Mouse (Mus musculus) embryonic facial prominence, embryonic 15.5 days (tissue): ENCODE data around the gene Smok2a. TPM values are rescaled to one million over a fixed set of nuclear protein-coding genes. Genes with fewer than 3 reads are reported as not detected.
A peak's percentile ranks its signal among the peaks of the same experiment; 100 is the strongest.
"Not testable (repeated sequence)": the region's sequence is repeated elsewhere in the genome, so short reads cannot be mapped to it uniquely, and the experiment has no call there.

Source experiments
- ATAC-seq: fragments of 200-750 bp; cut with Nextera tagmentation; 2 replicates; pipeline ENCODE4 v1.8.0; 2017; ENCODE audit warnings: low read depth, moderate TSS enrichment; ENCODE audit not compliant: insufficient number of reproducible peaks, low FRiP score, low TSS enrichment
- H3K27ac ChIP-seq: fragments of 300-500 bp; sonication (generic); replicated peaks from 2 replicates; pipeline ENCODE4 v1.5.1; 2015; ENCODE audit warnings: mild to moderate bottlenecking, inconsistent platforms
- H3K27me3 ChIP-seq: fragments of 300-500 bp; sonication (generic); 2 replicates; pipeline ENCODE4 v1.6.1; 2015; ENCODE audit warnings: inconsistent platforms
- H3K36me3 ChIP-seq: fragments of 300-500 bp; sonication (generic); 2 replicates; pipeline ENCODE4 v1.6.1; 2015; ENCODE audit warnings: mild to moderate bottlenecking, inconsistent platforms
- H3K4me1 ChIP-seq: fragments of 300-500 bp; sonication (generic); 2 replicates; pipeline ENCODE4 v1.6.1; 2015; ENCODE audit warnings: inconsistent platforms
- H3K4me2 ChIP-seq: fragments of 300-500 bp; sonication (generic); replicated peaks from 2 replicates; pipeline ENCODE4 v1.6.1; 2015; ENCODE audit warnings: mild to moderate bottlenecking, inconsistent platforms
- H3K4me3 ChIP-seq: fragments of 300-500 bp; sonication (generic); replicated peaks from 2 replicates; pipeline ENCODE4 v1.5.1; 2015; ENCODE audit warnings: mild to moderate bottlenecking, inconsistent platforms
- H3K9ac ChIP-seq: fragments of 300-500 bp; sonication (generic); 2 replicates; pipeline ENCODE4 v1.6.1; 2015; ENCODE audit warnings: inconsistent platforms
- H3K9me3 ChIP-seq: fragments of 300-500 bp; sonication (generic); replicated peaks from 2 replicates; pipeline ENCODE4 v1.6.1; 2016; ENCODE audit warnings: inconsistent platforms
- WGBS: fragments of 180-500 bp; shearing (Covaris S2); methylation state at CpG from one replicate; pipeline ENCODE4 v1.1.7; 2015; 5-methylcytosine and 5-hydroxymethylcytosine counted together
- polyA plus RNA-seq: library from polyadenylated mRNA; unstranded; fragments of >200 nt; fragmentation: Nextera tagmentation; extraction: Ambion mirVana; gene quantifications from 2 replicates; pipeline ENCODE4 v1.2.1, GENCODE M21; 2015

Gene Smok2a
- polyA plus RNA-seq, 1 experiment from 2014 or later: not detected

- no peak for ATAC-seq
- no peak overlapping the region for H3K4me3 ChIP-seq
- H3K36me3 ChIP-seq: no peaks in the 10 kb centered on the region
- no peak overlapping the region for H3K27ac ChIP-seq
- no peaks in the 10 kb centered on the region for H3K27me3 ChIP-seq
- H3K4me1 ChIP-seq: no peaks in the 10 kb centered on the region
- H3K9ac ChIP-seq: no peak overlapping the region
- peaks cover 89% of the 10 kb centered on the region for H3K9me3 ChIP-seq
- H3K4me2 ChIP-seq: no peak overlapping the region
- 80% methylated on average over 2 of the region's 2 CpGs for whole genome bisulfite sequencing
Measured at GRCm38 (mm10) chr17:13215595-13215994, 5.4 kb upstream of the Smok2a start.

DNA sequence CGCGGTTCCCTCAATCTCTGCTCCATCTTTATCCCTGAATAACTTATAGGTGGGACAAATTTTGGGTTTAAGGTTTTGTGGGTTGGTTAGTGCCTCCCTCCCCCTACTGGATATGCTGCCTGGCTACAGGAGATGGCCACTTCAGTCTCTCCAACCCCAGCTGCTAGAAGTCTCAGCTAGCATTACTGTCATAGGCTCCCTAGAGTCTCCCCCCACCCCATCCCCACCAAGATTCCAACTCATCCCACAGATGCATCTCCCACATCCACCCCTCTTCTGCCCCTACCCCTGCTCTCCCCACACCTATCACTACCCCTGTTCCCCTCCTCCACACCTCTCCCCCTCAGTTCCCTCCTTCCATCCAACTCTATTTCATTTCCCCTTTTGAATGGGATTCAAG lies 933 bp downstream of the Smok2a start:
- WGBS: 82% methylated on average over 2 of the region's 2 CpGs
- ATAC-seq: not testable (repeated sequence)

GRCm38 (mm10) chr17:13229957-13230356 lies 9.0 kb downstream of the Smok2a start, which contains the start of gene Smok2b:
TSS of gene Smok2b (plus strand) at chr17:13230257.
- H3K4me3 ChIP-seq, H3K27ac ChIP-seq, H3K4me2 ChIP-seq, H3K9ac ChIP-seq, H3K27me3 ChIP-seq, H3K4me1 ChIP-seq, H3K36me3 ChIP-seq, ATAC-seq: not testable (repeated sequence)
- peaks cover 63% of the 10 kb centered on the region for H3K9me3 ChIP-seq
- WGBS: 76% methylated on average over 2 of the region's 2 CpGs

More for the DNA sequence above, 933 bp downstream of the Smok2a start:
- not testable (repeated sequence) for H3K4me2 ChIP-seq, H3K36me3 ChIP-seq, H3K9ac ChIP-seq, H3K27me3 ChIP-seq, H3K27ac ChIP-seq, H3K4me3 ChIP-seq, H3K4me1 ChIP-seq
- H3K9me3 ChIP-seq: peaks cover 68% of the 10 kb centered on the region

GRCm38 (mm10) chr17:13239461-13239860 lies 18.5 kb downstream of the Smok2a start:
- peak; percentile 8; the same call in 1 of the 2 replicates for ATAC-seq
- H3K4me2 ChIP-seq, H3K27me3 ChIP-seq, H3K27ac ChIP-seq, H3K9ac ChIP-seq, H3K4me1 ChIP-seq, H3K4me3 ChIP-seq, H3K36me3 ChIP-seq: not testable (repeated sequence)
- H3K9me3 ChIP-seq: peaks cover 29% of the 10 kb centered on the region
- 80% methylated on average over 4 of the region's 4 CpGs for WGBS

DNA sequence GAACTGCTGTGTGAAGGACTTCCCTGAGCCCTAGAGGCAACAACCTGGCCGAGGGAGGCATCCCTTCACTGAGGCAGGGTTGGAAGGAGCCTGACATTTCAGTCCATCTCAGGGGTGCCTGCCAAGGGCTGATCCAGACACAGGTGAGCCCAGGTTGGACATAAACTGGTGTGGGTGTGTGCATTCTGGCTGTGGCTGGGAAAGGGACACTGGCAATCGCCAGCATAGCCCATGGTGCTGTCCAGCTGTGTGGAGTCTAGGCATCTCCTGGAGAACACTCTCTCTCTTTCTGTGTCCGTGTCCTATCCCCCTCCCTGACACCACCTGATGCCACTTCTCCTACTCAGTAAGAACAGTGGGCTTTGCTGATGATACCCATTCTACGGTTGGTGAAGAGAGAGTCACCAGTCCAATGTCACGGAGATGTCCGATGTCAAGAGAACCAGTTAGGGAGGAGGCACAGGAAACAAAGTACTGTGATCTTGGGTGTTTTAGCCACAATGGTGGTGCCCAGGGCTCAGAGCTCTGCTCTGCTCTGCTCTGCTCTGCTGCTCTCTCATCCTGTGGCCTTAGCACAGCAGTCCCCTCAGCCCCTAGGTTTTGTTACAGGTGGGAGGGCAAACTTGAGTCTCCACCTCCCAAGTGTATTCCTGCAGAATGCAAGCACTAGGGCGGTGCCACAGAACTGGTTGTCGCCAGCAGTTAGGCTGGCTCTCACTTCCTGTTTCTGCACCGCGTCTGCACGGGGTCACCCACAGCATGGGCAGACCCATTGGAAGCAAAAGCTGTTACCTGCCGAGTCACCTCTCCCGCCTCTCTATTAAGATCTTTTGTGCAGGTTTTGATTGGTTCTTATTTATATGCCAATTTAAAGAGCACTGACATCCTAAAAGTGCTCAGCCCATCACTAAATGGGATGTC lies 20.1 kb downstream of the Smok2a start:
- H3K9me3 ChIP-seq: peaks cover 26% of the 10 kb centered on the region
- WGBS: 82% methylated on average over 7 of the region's 13 CpGs
- not testable (repeated sequence) for H3K9ac ChIP-seq, H3K4me1 ChIP-seq, H3K27ac ChIP-seq, H3K4me2 ChIP-seq, H3K27me3 ChIP-seq, H3K36me3 ChIP-seq, H3K4me3 ChIP-seq
- ATAC-seq: peak; percentile 21; the same call in 1 of the 2 replicates

DNA sequence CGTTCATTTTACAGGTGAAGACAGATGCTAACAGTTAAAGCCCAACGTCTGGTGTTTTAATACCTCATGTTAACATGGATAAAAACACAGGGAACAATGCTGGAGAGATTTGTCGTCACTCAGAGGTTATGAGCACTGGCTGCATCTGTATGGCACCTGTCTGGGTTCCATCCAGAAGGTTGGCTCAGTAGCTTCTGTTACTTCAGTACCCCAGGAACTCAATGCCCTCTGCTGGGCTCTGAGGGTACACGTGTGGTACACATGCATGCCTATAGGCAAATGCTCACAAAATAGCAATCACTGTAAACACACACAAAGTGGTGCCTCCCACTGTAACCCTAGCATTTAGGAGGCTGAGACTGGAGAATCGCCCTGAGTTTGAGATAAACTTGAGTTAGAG lies 33.8 kb downstream of the Smok2a start:
- ATAC-seq, H3K9ac ChIP-seq: not testable (repeated sequence)
- WGBS: 63% methylated on average over 1 of the region's 5 CpGs

More for the DNA sequence above, 33.8 kb downstream of the Smok2a start:
- not testable (repeated sequence) for H3K4me1 ChIP-seq, H3K36me3 ChIP-seq, H3K4me3 ChIP-seq, H3K9me3 ChIP-seq, H3K27ac ChIP-seq, H3K4me2 ChIP-seq, H3K27me3 ChIP-seq

Other genes starting within 250 kb of the Smok2a start
- 120 and 125 TPM in 2 replicates for gene Wtap, start 227.0 kb upstream of the Smok2a start, polyA plus RNA-seq
- 98.3 and 98.5 TPM in 2 replicates for gene Sod2, start 214.3 kb upstream of the Smok2a start, polyA plus RNA-seq
- gene Gpr31b, start 168.9 kb upstream of the Smok2a start, polyA plus RNA-seq: 0.30 TPM in 1 of 2 replicates, not detected in the other
- 0.27 and 0.29 TPM in 2 replicates for gene Tcp10b, start 160.1 kb upstream of the Smok2a start, polyA plus RNA-seq
- not detected in 2 replicates for gene Unc93a, start 89.4 kb upstream of the Smok2a start, polyA plus RNA-seq
- not detected in 2 replicates for gene Smok2b, start 9.1 kb downstream of the Smok2a start, polyA plus RNA-seq
- gene Tcp10c, start 133.4 kb downstream of the Smok2a start, polyA plus RNA-seq: not detected in 2 replicates